Mouse (Mus musculus) frontal cortex, postnatal 25 days (tissue): Measurements from ENCODE around the gene Fam3c.
"Not testable (repeated sequence)": the region's sequence is repeated elsewhere in the genome, so short reads cannot be mapped to it uniquely, and the experiment has no call there.

Experiments used
- DNase-seq, 2 experiments: peaks; one replicate each; pipeline ENCODE4 v3.0.0; 2022; ENCODE audit warnings: low spot score in 2 of 2

Gene Fam3c

GRCm38 (mm10) chr6:22290790-22291189, 65.3 kb downstream of the Fam3c start:
- no peak for DNase-seq

- no peak for DNase-seq
These were observed 66.5 kb downstream of the Fam3c start for GRCm38 (mm10) chr6:22289461-22290021.

GRCm38 (mm10) chr6:22288737-22289460, 67.1 kb downstream of the Fam3c start:
- peak in 1 of 2 experiments; percentile 10 for DNase-seq

GRCm38 (mm10) chr6:22288004-22288736, 67.9 kb downstream of the Fam3c start, which contains the start of gene Wnt16:
Gene Wnt16, plus strand, starts transcription at chr6:22288227.
- DNase-seq: peak; percentile 15 to 16

- no peak for DNase-seq
These were observed 73.6 kb downstream of the Fam3c start for GRCm38 (mm10) chr6:22282405-22282804.

- no peak for DNase-seq
These were observed 75.7 kb downstream of the Fam3c start for GRCm38 (mm10) chr6:22280217-22280861.

GRCm38 (mm10) chr6:22277941-22278340, 78.1 kb downstream of the Fam3c start:
- DNase-seq: no peak

- DNase-seq: no peak
These were observed 86.1 kb downstream of the Fam3c start for GRCm38 (mm10) chr6:22269840-22270521.

- no peak for DNase-seq
These were observed 87.4 kb downstream of the Fam3c start for GRCm38 (mm10) chr6:22268677-22269076.

GRCm38 (mm10) chr6:22267807-22268667, 88.0 kb downstream of the Fam3c start:
- DNase-seq: no peak

- DNase-seq: no peak
These were observed 90.0 kb downstream of the Fam3c start for GRCm38 (mm10) chr6:22266018-22266417.

GRCm38 (mm10) chr6:22264094-22264493, 91.9 kb downstream of the Fam3c start:
- not testable (repeated sequence) for DNase-seq

GRCm38 (mm10) chr6:22262519-22262918, 93.5 kb downstream of the Fam3c start:
- DNase-seq: no peak

GRCm38 (mm10) chr6:22258784-22259183, 97.3 kb downstream of the Fam3c start:
- DNase-seq: no peak
